Mouse (Mus musculus) gonadal fat pad, adult 2 months (tissue): Measurements from ENCODE around the gene Sept5. TPM values are rescaled to one million over a fixed set of nuclear protein-coding genes. Genes with fewer than 3 reads are reported as not detected.

Source experiments
- DNase-seq: peaks from one replicate; pipeline ENCODE4 v3.0.0-alpha.2; 2012; ENCODE audit warnings: low read depth
- polyA plus RNA-seq: library from polyadenylated mRNA; depleted of rRNA; stranded (reverse); fragments of >200 nt; gene quantifications from 2 replicates; pipeline ENCODE4 v1.2.3, GENCODE M21; 2012

The Sept5 gene
- polyA plus RNA-seq, 1 experiment, result 13.7 TPM

GRCm38 (mm10) chr16:18611752-18612151, 18.0 kb downstream of the Sept5 start:
- no peak for DNase-seq

GRCm38 (mm10) chr16:18609099-18609498, 20.7 kb downstream of the Sept5 start:
- no peak for DNase-seq

GRCm38 (mm10) chr16:18608226-18608625, 21.5 kb downstream of the Sept5 start:
- DNase-seq, result no peak

- DNase-seq, result no peak
These were observed 24.0 kb downstream of the Sept5 start for GRCm38 (mm10) chr16:18605705-18606104.

- no peak for DNase-seq
These were observed 25.5 kb downstream of the Sept5 start for GRCm38 (mm10) chr16:18604267-18604701.

GRCm38 (mm10) chr16:18601447-18601846, 28.3 kb downstream of the Sept5 start:
- DNase-seq, result no peak

- DNase-seq, result no peak
These were observed 31.7 kb downstream of the Sept5 start for GRCm38 (mm10) chr16:18598006-18598405.

- DNase-seq, result no peak
These were observed 33.5 kb downstream of the Sept5 start for GRCm38 (mm10) chr16:18596255-18596654.

- peak; percentile 34 for DNase-seq
These were observed 35.8 kb downstream of the Sept5 start for GRCm38 (mm10) chr16:18593930-18594329.

- no peak for DNase-seq
These were observed 38.4 kb downstream of the Sept5 start for GRCm38 (mm10) chr16:18591047-18592018.

- no peak for DNase-seq
These were observed 39.7 kb downstream of the Sept5 start, which contains the start of gene Tbx1 for GRCm38 (mm10) chr16:18589804-18590790. Gene Tbx1, minus strand, starts transcription at chr16:18590671.

GRCm38 (mm10) chr16:18589080-18589621, 40.6 kb downstream of the Sept5 start:
- no peak for DNase-seq

GRCm38 (mm10) chr16:18588738-18589055, 41.1 kb downstream of the Sept5 start:
- DNase-seq, result no peak

- DNase-seq, result no peak
These were observed 41.7 kb downstream of the Sept5 start for GRCm38 (mm10) chr16:18587847-18588737.

- DNase-seq, result no peak
These were observed 42.7 kb downstream of the Sept5 start for GRCm38 (mm10) chr16:18586906-18587546.

GRCm38 (mm10) chr16:18586076-18586905, 43.5 kb downstream of the Sept5 start:
- no peak for DNase-seq

- DNase-seq, result no peak
These were observed 44.1 kb downstream of the Sept5 start for GRCm38 (mm10) chr16:18585676-18586075.

GRCm38 (mm10) chr16:18584901-18585510, 44.7 kb downstream of the Sept5 start:
- no peak for DNase-seq
